Mouse (Mus musculus): ENCODE measurements at regions not wholly inside any gene's neighbourhood (a gene's known extent, or its start where the extent isn't known, plus 50 kb on each side); places are given as distances from the start of the nearest gene placed in this dataset.

- TF ChIP-seq CTCF (IDR thresholded peaks at IDR 0.05; ENCODE audit: low read depth) (no peak), EP300 (IDR thresholded peaks at IDR 0.05; ENCODE audit: low read depth) (no peak)
Measured at GRCm38 (mm10) chr12:10461796-10462195, 71.2 kb downstream of the Rdh14 start.

Measured in liver, embryonic 14.5 days (tissue).